Mouse (Mus musculus) cerebellum, adult 2 months (tissue): ENCODE measurements around the gene Lrrc4b.

ENCODE experiments used
- CTCF ChIP-seq: fragments of 200-500 bp; IDR thresholded peaks from 2 replicates; pipeline ENCODE4 v1.5.1; 2011; ENCODE audit warnings: low read depth, mild to moderate bottlenecking, control low read depth, low read length, moderate library complexity, borderline replicate concordance; ENCODE audit not compliant: insufficient read depth
- POLR2A ChIP-seq: fragments of 200-500 bp; IDR thresholded peaks from 2 replicates; pipeline ENCODE4 v1.6.1; 2011; ENCODE audit warnings: low read length, control low read depth, borderline replicate concordance; ENCODE audit not compliant: insufficient read depth

GRCm38 (mm10) chr7:44433371-44433770, 4.6 kb downstream of the Lrrc4b start:
- TF ChIP-seq CTCF, result no peak
- no peak for TF ChIP-seq POLR2A
